Mouse (Mus musculus): ENCODE measurements around the gene Lcmt2. TPM values are rescaled to one million over a fixed set of nuclear protein-coding genes. Genes with fewer than 3 reads are reported as not detected.

Lcmt2 gene
- total RNA-seq (2015; ENCODE audit: low replicate concordance), result 1.4 and 5.0 TPM in 2 replicates
- total RNA-seq (2017; ENCODE audit: low replicate concordance), result 3.0 and 3.1 TPM in 2 replicates

- ATAC-seq (replicated peaks; ENCODE audit: low FRiP score, poor library complexity, severe bottlenecking), result peak; percentile 84
Measured at GRCm38 (mm10) chr2:121140018-121140882, at the start of gene Lcmt2, which contains the start of gene Adal. TSS of gene Lcmt2 (minus strand) at chr2:121140653. TSS of gene Adal (plus strand) at chr2:121140428.

- no peak for ATAC-seq (replicated peaks; ENCODE audit: low FRiP score, poor library complexity, severe bottlenecking)
Measured at GRCm38 (mm10) chr2:121188530-121188929, 48.1 kb upstream of the Lcmt2 start.

- no peak for ATAC-seq (replicated peaks; ENCODE audit: low FRiP score, poor library complexity, severe bottlenecking)
Measured at GRCm38 (mm10) chr2:121184142-121184541, 43.7 kb upstream of the Lcmt2 start.

- no peak for ATAC-seq (replicated peaks; ENCODE audit: low FRiP score, poor library complexity, severe bottlenecking)
Measured at GRCm38 (mm10) chr2:121183431-121183830, 43.0 kb upstream of the Lcmt2 start.

- no peak for ATAC-seq (replicated peaks; ENCODE audit: low FRiP score, poor library complexity, severe bottlenecking)
Measured at GRCm38 (mm10) chr2:121178828-121179479, 38.5 kb upstream of the Lcmt2 start.

- peak; percentile 85 for ATAC-seq (replicated peaks; ENCODE audit: low FRiP score, poor library complexity, severe bottlenecking)
Measured at GRCm38 (mm10) chr2:121170980-121171742, 30.7 kb upstream of the Lcmt2 start, which contains the start of gene Zscan29. TSS of gene Zscan29 (minus strand) at chr2:121171125.

GRCm38 (mm10) chr2:121170481-121170971 is 30.1 kb upstream of the Lcmt2 start, which contains the start of gene Tubgcp4:
TSS of gene Tubgcp4 (plus strand) at chr2:121170654.
- ATAC-seq (replicated peaks; ENCODE audit: low FRiP score, poor library complexity, severe bottlenecking), result peak; percentile 62

GRCm38 (mm10) chr2:121169902-121170301 is 29.4 kb upstream of the Lcmt2 start:
- peak; percentile 22; the same call in 1 of the 2 replicates for ATAC-seq (replicated peaks; ENCODE audit: low FRiP score, poor library complexity, severe bottlenecking)

- ATAC-seq (replicated peaks; ENCODE audit: low FRiP score, poor library complexity, severe bottlenecking), result no peak
Measured at GRCm38 (mm10) chr2:121169173-121169572, 28.7 kb upstream of the Lcmt2 start.

- ATAC-seq (replicated peaks; ENCODE audit: low FRiP score, poor library complexity, severe bottlenecking), result 0 out of 2 replicates have a peak, but pooled peaks have one; percentile 52
Measured at GRCm38 (mm10) chr2:121153100-121153499, 12.6 kb upstream of the Lcmt2 start.

GRCm38 (mm10) chr2:121149679-121150078 is 9.2 kb upstream of the Lcmt2 start:
- ATAC-seq (replicated peaks; ENCODE audit: low FRiP score, poor library complexity, severe bottlenecking), result no peak

- ATAC-seq (replicated peaks; ENCODE audit: low FRiP score, poor library complexity, severe bottlenecking), result no peak
Measured at GRCm38 (mm10) chr2:121142415-121142814, 2.0 kb upstream of the Lcmt2 start.

GRCm38 (mm10) chr2:121141216-121142035 is 973 bp upstream of the Lcmt2 start:
- ATAC-seq (replicated peaks; ENCODE audit: low FRiP score, poor library complexity, severe bottlenecking), result no peak

GRCm38 (mm10) chr2:121139266-121140017 is 1.0 kb downstream of the Lcmt2 start:
- ATAC-seq (replicated peaks; ENCODE audit: low FRiP score, poor library complexity, severe bottlenecking), result peak; percentile 56

- ATAC-seq (replicated peaks; ENCODE audit: low FRiP score, poor library complexity, severe bottlenecking), result no peak
Measured at GRCm38 (mm10) chr2:121137371-121137770, 3.1 kb downstream of the Lcmt2 start.

GRCm38 (mm10) chr2:121132822-121133221 is 7.6 kb downstream of the Lcmt2 start:
- ATAC-seq (replicated peaks; ENCODE audit: low FRiP score, poor library complexity, severe bottlenecking), result no peak

- no peak for ATAC-seq (replicated peaks; ENCODE audit: low FRiP score, poor library complexity, severe bottlenecking)
Measured at GRCm38 (mm10) chr2:121128865-121129620, 11.4 kb downstream of the Lcmt2 start.
